Mouse (Mus musculus): ENCODE measurements around the gene Ednrb.

DNA sequence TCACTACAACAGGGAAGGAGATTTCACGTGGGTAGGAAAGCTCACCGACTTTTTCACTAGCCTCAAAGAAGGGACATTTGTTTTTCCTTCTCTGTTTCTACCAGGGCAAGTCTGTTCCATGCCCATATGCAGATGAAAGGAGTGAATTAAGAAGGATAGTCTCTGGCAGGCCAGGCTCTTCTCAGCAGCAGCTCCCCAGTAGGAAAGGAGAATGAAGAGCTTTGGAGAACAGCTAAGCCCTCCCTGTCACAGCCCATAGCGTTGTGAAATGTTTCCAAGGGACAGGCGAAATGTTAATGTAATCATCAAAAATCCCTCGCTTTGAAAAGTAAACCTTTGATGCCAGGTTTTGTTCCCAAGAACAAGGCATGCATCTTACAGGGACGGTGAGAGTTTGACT, 76.7 kb downstream of the Ednrb start:
- TF ChIP-seq CTCF (IDR thresholded peaks at IDR 0.05; ENCODE audit: low read depth), result no peak
- TF ChIP-seq EP300 (IDR thresholded peaks at IDR 0.05; ENCODE audit: low read depth), result no peak

Data from heart, postnatal 0 days (tissue).